Comparison of ENCODE assay signal across 21 mouse cellular contexts in the genomic region with DNA sequence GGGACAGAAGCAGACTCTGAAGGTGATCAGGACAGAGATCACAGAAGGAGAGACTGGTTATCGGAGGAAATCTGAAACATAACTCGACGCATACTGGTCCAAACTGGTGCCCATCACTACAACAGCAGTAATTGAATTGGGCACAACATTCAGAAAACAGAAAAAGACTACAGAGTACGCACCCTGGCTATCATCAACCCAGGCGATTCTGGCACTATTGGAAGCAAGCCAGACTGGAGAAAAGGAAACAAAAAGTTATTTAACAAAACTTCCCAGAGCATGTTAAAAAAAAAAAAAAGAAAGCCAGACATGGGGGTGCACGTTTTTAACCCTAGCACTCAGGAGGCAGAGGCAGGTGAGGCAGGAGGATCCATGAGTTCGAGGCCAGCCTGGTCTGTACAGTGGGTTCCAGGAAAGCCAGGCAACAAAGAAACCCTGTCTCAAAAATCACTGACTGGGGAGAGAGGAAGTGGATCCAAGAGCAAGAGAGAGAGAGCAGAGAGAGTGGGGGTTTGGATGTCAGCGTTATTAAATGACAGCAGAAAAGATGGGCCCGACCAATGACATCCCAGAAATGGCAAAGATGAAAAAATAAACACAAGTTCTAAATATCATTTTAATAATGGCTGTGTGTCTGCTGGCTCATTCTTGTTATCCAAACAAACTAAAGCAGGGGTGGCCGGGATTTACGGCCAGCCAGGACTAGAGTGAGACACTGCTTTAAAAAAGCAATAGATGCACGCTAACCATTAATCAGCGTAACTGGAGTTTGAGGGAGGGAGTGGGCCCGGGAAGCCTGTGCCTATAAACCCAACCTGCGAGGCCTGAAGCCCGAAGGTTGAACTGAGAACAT. TPM values are rescaled to one million over a fixed set of nuclear protein-coding genes. Genes with fewer than 3 reads are reported as not detected.
DNase-seq lines count a peak whose midpoint lies in the region; ATAC-seq and TF ChIP-seq lines count a peak whose summit lies in the region.
"Had no signal": no experiment of that assay in that cellular context is flagged by ENCODE, and none has a peak within 500 bp of the region (broad histone marks: within the 10 kb centered on the region; RNA-seq: fewer than 3 reads in every experiment).

No protein-coding gene starts in this region.

- peak overlapping the region; percentile 54; the same call in 1 of the 2 replicates for H3K27ac ChIP-seq in heart, embryonic 13.5 days (replicated peaks)
- H3K27ac ChIP-seq in heart, embryonic 10.5 days: no peak overlapping the region
- peak overlapping the region; percentile 61 for H3K27ac ChIP-seq in layer of hippocampus, adult 2 months
- H3K27ac ChIP-seq in neural tube, embryonic 13.5 days (replicated peaks): 0 out of 2 replicates have a peak overlapping the region, but pooled peaks have one; percentile 33
- H3K27ac ChIP-seq in hindbrain, embryonic 10.5 days: no peak overlapping the region
- H3K27ac ChIP-seq: gastrocnemius, adult 2 months; limb, embryonic 15.5 days; macrophage; neural tube, embryonic 15.5 days had no signal

- 67% methylated on average over 16 of the region's 16 CpGs for WGBS in heart, embryonic 13.5 days
- WGBS in heart, embryonic 10.5 days: 81% methylated on average over 16 of the region's 16 CpGs
- WGBS in neural tube, embryonic 13.5 days: 68% methylated on average over 16 of the region's 16 CpGs
- WGBS in hindbrain, embryonic 10.5 days: 90% methylated on average over 16 of the region's 16 CpGs

- peaks cover 28% of the 10 kb centered on the region for H3K4me1 ChIP-seq in heart, embryonic 13.5 days
- H3K4me1 ChIP-seq in heart, embryonic 10.5 days: peaks cover 9% of the 10 kb centered on the region; the same call in 1 of the 2 replicates
- H3K4me1 ChIP-seq in neural tube, embryonic 13.5 days (replicated peaks): peaks cover 19% of the 10 kb centered on the region
- H3K4me1 ChIP-seq in hindbrain, embryonic 10.5 days (replicated peaks): 0 out of 2 replicates have a peak, but pooled peaks cover 6% of the 10 kb centered on the region

- H3K9ac ChIP-seq in heart, embryonic 13.5 days: no peak overlapping the region
- no peak overlapping the region for H3K9ac ChIP-seq in neural tube, embryonic 13.5 days
- H3K9ac ChIP-seq: forebrain, postnatal 0 days; limb, embryonic 15.5 days; neural tube, embryonic 15.5 days had no signal

- ATAC-seq in heart, embryonic 13.5 days (ENCODE audit: extremely low read depth, insufficient number of reproducible peaks, low FRiP score, low TSS enrichment): no peak
- no peak for ATAC-seq in neural tube, embryonic 13.5 days (ENCODE audit: low read depth)
- ATAC-seq: activated CD4-positive, CD25-positive, alpha-beta regulatory T cell, adult 4 months; forebrain, postnatal 0 days; hindbrain, embryonic 16.5 days; Patski had no signal

- no peak for TF ChIP-seq CTCF in layer of hippocampus, adult 2 months (conservative IDR thresholded peaks at IDR 0.05)

- peaks cover 24% of the 10 kb centered on the region for H3K36me3 ChIP-seq in heart, embryonic 13.5 days
- H3K36me3 ChIP-seq in heart, embryonic 10.5 days: peaks cover 18% of the 10 kb centered on the region; the same call in 1 of the 2 replicates
- H3K36me3 ChIP-seq in neural tube, embryonic 13.5 days: 0 out of 2 replicates have a peak, but pooled peaks cover 6% of the 10 kb centered on the region
- H3K36me3 ChIP-seq in hindbrain, embryonic 10.5 days: peaks cover 62% of the 10 kb centered on the region

- H3K4me3 ChIP-seq in heart, embryonic 13.5 days: no peak overlapping the region
- no peak overlapping the region for H3K4me3 ChIP-seq in heart, embryonic 10.5 days
- no peak overlapping the region for H3K4me3 ChIP-seq in layer of hippocampus, adult 2 months
- H3K4me3 ChIP-seq in neural tube, embryonic 13.5 days: no peak overlapping the region
- no peak overlapping the region for H3K4me3 ChIP-seq in hindbrain, embryonic 10.5 days
- H3K4me3 ChIP-seq: gastrocnemius, adult 2 months; limb, embryonic 15.5 days; neural tube, embryonic 15.5 days had no signal

- no peaks in the 10 kb centered on the region for H3K9me3 ChIP-seq in heart, embryonic 13.5 days
- H3K9me3 ChIP-seq in heart, embryonic 10.5 days: no peaks in the 10 kb centered on the region
- no peaks in the 10 kb centered on the region for H3K9me3 ChIP-seq in neural tube, embryonic 13.5 days
- H3K9me3 ChIP-seq in hindbrain, embryonic 10.5 days: no peaks in the 10 kb centered on the region
- H3K9me3 ChIP-seq: limb, embryonic 15.5 days; neural tube, embryonic 15.5 days had no signal

- no peaks in the 10 kb centered on the region for H3K27me3 ChIP-seq in heart, embryonic 13.5 days (replicated peaks)
- H3K27me3 ChIP-seq in heart, embryonic 10.5 days (ENCODE audit: insufficient read depth, poor library complexity, severe bottlenecking): no peaks in the 10 kb centered on the region
- H3K27me3 ChIP-seq in neural tube, embryonic 13.5 days: no peaks in the 10 kb centered on the region
- H3K27me3 ChIP-seq in hindbrain, embryonic 10.5 days (ENCODE audit: insufficient read depth, poor library complexity, severe bottlenecking): no peaks in the 10 kb centered on the region
- H3K27me3 ChIP-seq: limb, embryonic 15.5 days; neural tube, embryonic 15.5 days; Patski had no signal

- no peak overlapping the region for H3K4me2 ChIP-seq in heart, embryonic 13.5 days
- no peak overlapping the region for H3K4me2 ChIP-seq in neural tube, embryonic 13.5 days
- H3K4me2 ChIP-seq: limb, embryonic 15.5 days; midbrain, embryonic 11.5 days; neural tube, embryonic 15.5 days had no signal

- no peak for DNase-seq in heart, embryonic 10.5 days (ENCODE audit: low spot score)
- DNase-seq in layer of hippocampus, adult 2 months (ENCODE audit: low spot score in 2 of 2): no peak
- DNase-seq in layer of hippocampus, adult 18-20 months (ENCODE audit: low spot score in 2 of 2): no peak
- no peak for DNase-seq in neural tube, embryonic 10.5 days (ENCODE audit: extremely low spot score, low spot score)
- DNase-seq in hindbrain, embryonic 10.5 days (ENCODE audit: low spot score): no peak
- DNase-seq: adrenal gland, postnatal 36 days; cerebellum, adult 2 months; forebrain, postnatal 0 days; gastrocnemius, adult 2 months; kidney, postnatal 14 days; right cerebral cortex, postnatal 25 days; thymus, postnatal 4 days had no signal

RNA-seq across cellular contexts. Expression of gene Rpa1, which starts 22.8 kb away (rescaled TPM):
- polyA plus RNA-seq in heart, embryonic 13.5 days (2015; fragmentation: Nextera tagmentation; extraction: Ambion mirVana): 85.8 and 88.4 TPM in 2 replicates
- 127 and 143 TPM in 2 replicates for polyA plus RNA-seq in heart, embryonic 10.5 days (2016; fragmentation: Nextera tagmentation; extraction: Ambion mirVana)
- total RNA-seq in layer of hippocampus, adult 2 months (2021): 10 to 100 TPM; 64.1 to 67.0 TPM
- 10 to 100 TPM; 63.7 to 68.1 TPM for total RNA-seq in layer of hippocampus, adult 18-20 months (2021)
- polyA plus RNA-seq in neural tube, embryonic 13.5 days (2015; fragmentation: Nextera tagmentation; extraction: Ambion mirVana): 50.5 and 51.1 TPM in 2 replicates
- 136 and 178 TPM in 2 replicates for polyA plus RNA-seq in hindbrain, embryonic 10.5 days (2016; fragmentation: Nextera tagmentation; extraction: Ambion mirVana)

RNA-seq across cellular contexts. Expression of gene Smyd4, which starts 22.9 kb away (rescaled TPM):
- polyA plus RNA-seq in heart, embryonic 13.5 days (2015; fragmentation: Nextera tagmentation; extraction: Ambion mirVana): 12.9 and 13.1 TPM in 2 replicates
- 13.6 and 15.3 TPM in 2 replicates for polyA plus RNA-seq in heart, embryonic 10.5 days (2016; fragmentation: Nextera tagmentation; extraction: Ambion mirVana)
- total RNA-seq in layer of hippocampus, adult 2 months (2021): 10 to 100 TPM; 14.9 to 16.7 TPM
- 10 to 100 TPM; 14.9 to 16.8 TPM for total RNA-seq in layer of hippocampus, adult 18-20 months (2021)
- 12.8 and 16.0 TPM in 2 replicates for polyA plus RNA-seq in neural tube, embryonic 13.5 days (2015; fragmentation: Nextera tagmentation; extraction: Ambion mirVana)
- 14.6 and 17.4 TPM in 2 replicates for polyA plus RNA-seq in hindbrain, embryonic 10.5 days (2016; fragmentation: Nextera tagmentation; extraction: Ambion mirVana)

Comparison
In these comparisons a context has a peak if more than half of its experiments do, and no peak if none do; other contexts are left out.
1. H3K27ac ChIP-seq: peak in heart, embryonic 13.5 days (single experiment), layer of hippocampus, adult 2 months (single experiment) and neural tube, embryonic 13.5 days (single experiment); none in heart, embryonic 10.5 days (single experiment) and hindbrain, embryonic 10.5 days (single experiment).